Mouse (Mus musculus) embryonic facial prominence, embryonic 12.5 days (tissue): ENCODE data around the gene Rpusd4. TPM values are rescaled to one million over a fixed set of nuclear protein-coding genes. Genes with fewer than 3 reads are reported as not detected.

Source experiments
- ATAC-seq: fragments of 200-750 bp; cut with Nextera tagmentation; 2 replicates; pipeline ENCODE4 v1.8.0; 2017; ENCODE audit not compliant: insufficient number of reproducible peaks, insufficient read depth, low FRiP score, low TSS enrichment
- H3K27ac ChIP-seq: fragments of 300-500 bp; sonication (generic); 2 replicates; pipeline ENCODE4 v1.5.1; 2016; ENCODE audit warnings: mild to moderate bottlenecking
- H3K27me3 ChIP-seq: fragments of 300-500 bp; sonication (generic); 2 replicates; pipeline ENCODE4 v1.6.1; 2016; ENCODE audit warnings: mild to moderate bottlenecking, moderate library complexity
- H3K36me3 ChIP-seq: fragments of 300-500 bp; sonication (generic); 2 replicates; pipeline ENCODE4 v1.6.1; 2016; ENCODE audit warnings: mild to moderate bottlenecking
- H3K4me1 ChIP-seq: fragments of 300-500 bp; sonication (generic); 2 replicates; pipeline ENCODE4 v1.6.1; 2016
- H3K4me2 ChIP-seq: fragments of 300-500 bp; sonication (generic); replicated peaks from 2 replicates; pipeline ENCODE4 v1.6.1; 2016; ENCODE audit warnings: mild to moderate bottlenecking, moderate library complexity
- H3K4me3 ChIP-seq: fragments of 300-500 bp; sonication (generic); 2 replicates; pipeline ENCODE4 v1.5.1; 2016; ENCODE audit warnings: mild to moderate bottlenecking
- H3K9ac ChIP-seq: fragments of 300-500 bp; sonication (generic); 2 replicates; pipeline ENCODE4 v1.6.1; 2016; ENCODE audit warnings: mild to moderate bottlenecking, moderate library complexity
- H3K9me3 ChIP-seq: fragments of 300-500 bp; sonication (generic); 2 replicates; pipeline ENCODE4 v1.6.1; 2016; ENCODE audit warnings: mild to moderate bottlenecking, moderate library complexity
- WGBS: fragments of 180-500 bp; shearing (Covaris S2); methylation state at CpG from one replicate; pipeline ENCODE4 v1.1.7; 2016; 5-methylcytosine and 5-hydroxymethylcytosine counted together
- polyA plus RNA-seq: library from polyadenylated mRNA; unstranded; fragments of >200 nt; fragmentation: Nextera tagmentation; extraction: Ambion mirVana; gene quantifications from 2 replicates; pipeline ENCODE4 v1.2.1, GENCODE M21; 2016

The Rpusd4 gene
- polyA plus RNA-seq, 1 experiment from 2014 or later: 30.1 TPM

- H3K4me1 ChIP-seq: peaks cover 9% of the 10 kb centered on the region
- H3K36me3 ChIP-seq: no peaks in the 10 kb centered on the region
- H3K4me3 ChIP-seq: no peak overlapping the region
- H3K27me3 ChIP-seq: no peaks in the 10 kb centered on the region
- H3K4me2 ChIP-seq: no peak overlapping the region
- H3K27ac ChIP-seq: no peak overlapping the region
- no peak for ATAC-seq
- no peaks in the 10 kb centered on the region for H3K9me3 ChIP-seq
- H3K9ac ChIP-seq: no peak overlapping the region
- WGBS: 85% methylated on average over 2 of the region's 2 CpGs
Measured at GRCm38 (mm10) chr9:35263431-35263830, 4.2 kb upstream of the Rpusd4 start.

- 77% methylated on average over 3 of the region's 3 CpGs for WGBS
- Histone ChIP-seq H3K4me2 (no peak overlapping the region), H3K9ac (no peak overlapping the region), H3K27me3 (no peaks in the 10 kb centered on the region), H3K4me1 (peaks cover 13% of the 10 kb centered on the region), H3K27ac (no peak overlapping the region), H3K9me3 (no peaks in the 10 kb centered on the region), H3K36me3 (no peaks in the 10 kb centered on the region), H3K4me3 (no peak overlapping the region)
- no peak for ATAC-seq
Measured at GRCm38 (mm10) chr9:35264509-35264908, 3.2 kb upstream of the Rpusd4 start.

- H3K4me2 ChIP-seq: peak overlapping the region; percentile 75
- 2% methylated on average over 21 of the region's 21 CpGs for WGBS
- peak overlapping the region; percentile 64 for H3K9ac ChIP-seq
Measured at GRCm38 (mm10) chr9:35267976-35268715, 481 bp downstream of the Rpusd4 start.

GRCm38 (mm10) chr9:35277855-35278365 lies 10.2 kb downstream of the Rpusd4 start:
- Histone ChIP-seq H3K36me3 (peaks cover 37% of the 10 kb centered on the region), H3K27ac (no peak overlapping the region), H3K27me3 (no peaks in the 10 kb centered on the region), H3K4me1 (no peaks in the 10 kb centered on the region), H3K9me3 (no peaks in the 10 kb centered on the region), H3K9ac (no peak overlapping the region), H3K4me3 (no peak overlapping the region), H3K4me2 (no peak overlapping the region)
- WGBS: 78% methylated on average over 3 of the region's 3 CpGs
- ATAC-seq: no peak

More at GRCm38 (mm10) chr9:35267976-35268715, 481 bp downstream of the Rpusd4 start:
- Histone ChIP-seq H3K4me3 (peak overlapping the region; percentile 57), H3K27me3 (no peaks in the 10 kb centered on the region), H3K27ac (no peak overlapping the region; the same call in 1 of the 2 replicates), H3K9me3 (no peaks in the 10 kb centered on the region), H3K36me3 (peaks cover 21% of the 10 kb centered on the region), H3K4me1 (peaks cover 13% of the 10 kb centered on the region)
- peak; percentile 35; the same call in 1 of the 2 replicates for ATAC-seq

GRCm38 (mm10) chr9:35278451-35278850 lies 10.8 kb downstream of the Rpusd4 start:
- Histone ChIP-seq H3K27me3 (no peaks in the 10 kb centered on the region), H3K36me3 (peaks cover 32% of the 10 kb centered on the region), H3K9me3 (no peaks in the 10 kb centered on the region), H3K4me2 (no peak overlapping the region), H3K4me1 (peaks cover 4% of the 10 kb centered on the region), H3K9ac (no peak overlapping the region), H3K27ac (no peak overlapping the region), H3K4me3 (no peak overlapping the region)
- WGBS: 85% methylated on average over 4 of the region's 4 CpGs
- ATAC-seq: no peak

- no peak overlapping the region for H3K9ac ChIP-seq
- peaks cover 9% of the 10 kb centered on the region for H3K36me3 ChIP-seq
- H3K27ac ChIP-seq: no peak overlapping the region
- no peaks in the 10 kb centered on the region for H3K27me3 ChIP-seq
- WGBS: 15% methylated on average over 5 of the region's 5 CpGs
- H3K4me1 ChIP-seq: peaks cover 15% of the 10 kb centered on the region
- H3K4me2 ChIP-seq: no peak overlapping the region
- no peak for ATAC-seq
- no peak overlapping the region for H3K4me3 ChIP-seq
- H3K9me3 ChIP-seq: no peaks in the 10 kb centered on the region
Measured at GRCm38 (mm10) chr9:35282006-35282850, 14.6 kb downstream of the Rpusd4 start.

- no peaks in the 10 kb centered on the region for H3K27me3 ChIP-seq
- H3K9ac ChIP-seq: no peak overlapping the region
- H3K4me3 ChIP-seq: no peak overlapping the region
- WGBS: 52% methylated on average over 5 of the region's 5 CpGs
- H3K4me2 ChIP-seq: no peak overlapping the region
- H3K27ac ChIP-seq: no peak overlapping the region
- peaks cover 15% of the 10 kb centered on the region for H3K4me1 ChIP-seq
- no peaks in the 10 kb centered on the region for H3K9me3 ChIP-seq
- peaks cover 3% of the 10 kb centered on the region; the same call in 1 of the 2 replicates for H3K36me3 ChIP-seq
- no peak for ATAC-seq
Measured at GRCm38 (mm10) chr9:35282851-35283200, 15.2 kb downstream of the Rpusd4 start.

- WGBS: 32% methylated on average over 13 of the region's 13 CpGs
Measured at GRCm38 (mm10) chr9:35283415-35284069, 15.9 kb downstream of the Rpusd4 start.

GRCm38 (mm10) chr9:35284351-35284750 lies 16.7 kb downstream of the Rpusd4 start:
- peaks cover 15% of the 10 kb centered on the region for H3K4me1 ChIP-seq

More at GRCm38 (mm10) chr9:35283415-35284069, 15.9 kb downstream of the Rpusd4 start:
- Histone ChIP-seq H3K9me3 (no peaks in the 10 kb centered on the region), H3K4me3 (no peak overlapping the region), H3K36me3 (no peaks in the 10 kb centered on the region; the same call in 1 of the 2 replicates), H3K9ac (no peak overlapping the region), H3K4me1 (peaks cover 15% of the 10 kb centered on the region), H3K27me3 (no peaks in the 10 kb centered on the region), H3K27ac (0 out of 2 replicates have a peak overlapping the region, but pooled peaks have one; percentile 23), H3K4me2 (no peak overlapping the region)
- ATAC-seq: peak; percentile 37; the same call in 1 of the 2 replicates

GRCm38 (mm10) chr9:35286351-35286750 lies 18.7 kb downstream of the Rpusd4 start:
- H3K27ac ChIP-seq: no peak overlapping the region
- no peak overlapping the region for H3K4me2 ChIP-seq
- H3K27me3 ChIP-seq: no peaks in the 10 kb centered on the region
- H3K36me3 ChIP-seq: no peaks in the 10 kb centered on the region
- no peak for ATAC-seq
- no peak overlapping the region for H3K4me3 ChIP-seq
- no peaks in the 10 kb centered on the region for H3K9me3 ChIP-seq
- H3K4me1 ChIP-seq: peaks cover 15% of the 10 kb centered on the region
- no peak overlapping the region for H3K9ac ChIP-seq
- 81% methylated on average over 3 of the region's 3 CpGs for WGBS

More at GRCm38 (mm10) chr9:35284351-35284750, 16.7 kb downstream of the Rpusd4 start:
- WGBS: 59% methylated on average over 4 of the region's 4 CpGs
- Histone ChIP-seq H3K4me2 (no peak overlapping the region), H3K27me3 (no peaks in the 10 kb centered on the region), H3K9ac (no peak overlapping the region), H3K27ac (no peak overlapping the region), H3K4me3 (no peak overlapping the region), H3K36me3 (no peaks in the 10 kb centered on the region; the same call in 1 of the 2 replicates), H3K9me3 (no peaks in the 10 kb centered on the region)
- no peak for ATAC-seq

- H3K27ac ChIP-seq: no peak overlapping the region
- WGBS: 28% methylated on average over 7 of the region's 7 CpGs
- H3K4me1 ChIP-seq: no peaks in the 10 kb centered on the region
- ATAC-seq: no peak
- no peak overlapping the region for H3K4me3 ChIP-seq
- no peaks in the 10 kb centered on the region for H3K36me3 ChIP-seq
- H3K9me3 ChIP-seq: no peaks in the 10 kb centered on the region
- H3K9ac ChIP-seq: no peak overlapping the region
- H3K4me2 ChIP-seq: no peak overlapping the region
- no peaks in the 10 kb centered on the region for H3K27me3 ChIP-seq
Measured at GRCm38 (mm10) chr9:35289992-35290391, 22.3 kb downstream of the Rpusd4 start.
